Mouse (Mus musculus): ENCODE measurements around the gene 4930402H24Rik.

4930402H24Rik gene

DNA sequence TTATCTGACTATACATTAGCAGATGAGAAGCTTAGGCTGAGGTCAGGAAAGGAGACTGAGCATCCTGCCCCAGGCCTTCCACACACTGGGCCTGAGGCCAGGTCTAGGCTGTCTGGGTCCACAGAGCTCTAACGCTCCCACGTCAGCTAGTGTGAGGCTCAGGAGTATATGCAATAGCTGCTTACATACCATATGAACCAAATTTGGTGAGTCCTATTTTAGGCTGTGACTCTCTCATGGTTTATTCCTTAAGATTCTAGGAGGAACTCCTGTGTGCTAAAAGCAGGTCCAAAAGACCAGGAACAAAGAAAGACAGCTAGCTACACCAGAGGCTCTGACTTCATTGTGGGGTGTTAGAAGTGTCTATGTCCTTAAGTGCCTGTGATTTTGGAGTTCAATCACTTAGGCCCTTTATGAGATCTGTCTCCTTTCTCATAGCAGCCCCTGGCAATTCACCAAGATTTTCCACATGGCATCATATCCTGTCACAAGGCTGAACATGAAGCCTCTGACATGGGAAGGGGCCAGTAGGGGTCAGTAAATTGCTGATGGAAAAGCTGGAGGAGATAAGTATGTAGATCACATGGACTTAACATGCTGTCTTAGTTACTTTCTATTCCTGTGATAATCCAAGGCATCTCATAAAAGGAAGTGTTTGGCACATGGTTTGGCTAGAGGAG, 177.2 kb downstream of the 4930402H24Rik start:
- no peak for DNase-seq

- no peak for DNase-seq
Measured at GRCm38 (mm10) chr2:130727752-130728151, 178.5 kb downstream of the 4930402H24Rik start.

GRCm38 (mm10) chr2:130724369-130724768, 181.8 kb downstream of the 4930402H24Rik start:
- peak; percentile 42 for DNase-seq

DNA sequence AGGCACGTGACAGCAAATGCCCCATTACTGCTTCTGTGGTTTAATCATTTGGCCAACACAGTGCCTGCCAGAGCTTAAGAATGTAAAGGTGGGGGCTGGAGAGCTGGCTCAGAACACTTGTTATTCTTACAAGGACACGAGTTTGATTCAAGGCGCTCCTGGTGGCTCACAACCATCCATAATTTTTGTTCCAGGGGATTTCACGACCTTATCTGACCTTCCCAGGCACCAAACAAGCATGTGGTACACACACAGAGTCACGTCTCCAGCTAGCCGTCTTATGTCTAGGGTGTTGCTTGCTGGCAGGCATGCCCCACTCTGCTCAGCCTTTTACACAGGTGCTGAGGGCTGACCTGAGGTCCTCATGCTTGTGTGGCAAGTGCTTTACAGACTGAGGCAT, 188.3 kb downstream of the 4930402H24Rik start:
- no peak for DNase-seq

- DNase-seq = no peak
Measured at GRCm38 (mm10) chr2:130707057-130707456, 199.1 kb downstream of the 4930402H24Rik start.

GRCm38 (mm10) chr2:130706602-130707001, 199.6 kb downstream of the 4930402H24Rik start:
- no peak for DNase-seq

DNA sequence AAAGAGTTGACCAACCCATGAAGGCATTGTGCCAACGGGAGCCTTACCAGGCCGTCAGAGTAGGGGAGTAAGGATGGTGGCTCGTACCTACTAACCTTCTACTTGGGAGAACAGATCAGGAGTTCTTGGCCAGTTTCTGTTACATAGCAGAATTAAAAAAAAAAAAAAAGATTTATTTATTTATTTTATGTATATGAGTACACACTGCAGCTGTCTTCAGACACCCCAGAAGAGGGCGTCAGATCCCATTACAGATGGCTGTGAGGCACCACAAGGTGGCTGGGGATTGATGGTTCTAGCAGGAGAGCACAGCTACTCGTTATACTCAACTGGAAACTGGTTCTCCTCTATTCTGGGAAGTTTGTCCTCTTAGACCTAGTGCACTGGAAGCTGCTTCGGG, 201.0 kb downstream of the 4930402H24Rik start:
- DNase-seq = no peak

GRCm38 (mm10) chr2:130704040-130705001, 201.9 kb downstream of the 4930402H24Rik start:
- DNase-seq = no peak

DNA sequence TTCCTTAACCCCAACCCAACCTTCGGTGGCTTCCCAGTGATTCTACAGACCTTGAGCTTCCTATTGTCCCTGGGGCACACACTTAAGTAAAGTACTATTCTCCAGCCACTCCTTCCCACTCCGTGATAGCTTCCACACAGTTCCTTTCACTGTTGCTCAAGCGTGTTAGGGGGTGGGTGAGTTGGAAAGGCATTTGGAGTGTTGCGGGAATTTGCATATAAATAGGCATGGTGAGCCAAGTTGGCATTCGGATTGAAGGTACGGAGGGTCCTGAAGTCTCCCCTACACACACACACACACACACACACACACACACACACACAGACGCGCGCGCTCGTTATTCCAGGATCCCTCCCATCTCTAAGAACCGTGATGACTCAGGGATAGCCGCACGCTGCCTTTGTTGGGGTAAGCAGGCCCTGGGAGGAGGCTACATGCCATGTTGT, 208.4 kb downstream of the 4930402H24Rik start:
- no peak for DNase-seq

- DNase-seq = no peak
Measured at GRCm38 (mm10) chr2:130697153-130697810, 208.9 kb downstream of the 4930402H24Rik start, which contains the start of gene Slc4a11. TSS of gene Slc4a11 (minus strand) at chr2:130697519.

- no peak for DNase-seq
Measured at GRCm38 (mm10) chr2:130696700-130697152, 209.5 kb downstream of the 4930402H24Rik start.

GRCm38 (mm10) chr2:130693563-130693962, 212.6 kb downstream of the 4930402H24Rik start:
- DNase-seq = no peak

GRCm38 (mm10) chr2:130689011-130689410, 217.2 kb downstream of the 4930402H24Rik start:
- no peak for DNase-seq

DNA sequence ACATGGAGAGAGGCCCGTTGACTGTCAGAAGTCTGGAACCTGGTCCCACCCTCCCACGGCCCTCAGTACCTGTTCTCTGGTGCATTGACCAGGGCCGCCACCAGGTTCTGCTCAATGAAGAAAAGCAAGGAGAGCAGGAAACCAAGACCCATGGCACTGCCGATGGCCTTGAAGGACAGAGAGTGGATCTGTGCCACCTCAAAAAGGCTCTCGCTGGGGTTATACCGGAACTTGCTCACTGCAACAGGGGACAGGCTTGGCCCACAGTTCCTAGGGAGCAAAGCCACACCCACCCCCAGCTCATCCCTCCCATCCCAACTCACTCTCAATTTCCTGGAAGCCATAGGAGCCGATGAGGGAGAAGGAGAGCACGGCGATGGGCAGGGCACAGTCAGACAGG, 220.8 kb downstream of the 4930402H24Rik start:
- DNase-seq = no peak

DNA sequence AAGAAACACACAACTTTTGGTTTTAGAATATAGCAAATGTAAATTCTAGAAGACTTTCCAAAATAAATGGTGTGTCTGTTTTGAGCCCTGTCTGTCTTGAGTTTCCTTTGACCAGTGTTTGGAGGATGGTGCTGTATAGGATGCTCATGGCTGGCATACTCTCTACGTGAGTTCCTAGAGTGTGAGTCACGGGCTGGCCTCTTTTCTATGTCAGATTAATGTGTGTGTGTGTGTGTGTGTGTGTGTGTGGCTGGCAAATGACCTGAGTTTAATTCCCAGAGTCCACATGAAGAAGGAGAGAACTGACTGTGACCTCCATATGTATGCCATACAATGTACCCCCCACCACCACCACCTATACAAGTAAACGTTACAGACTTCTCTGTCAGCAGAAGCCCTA, 224.7 kb downstream of the 4930402H24Rik start:
- DNase-seq = no peak

DNA sequence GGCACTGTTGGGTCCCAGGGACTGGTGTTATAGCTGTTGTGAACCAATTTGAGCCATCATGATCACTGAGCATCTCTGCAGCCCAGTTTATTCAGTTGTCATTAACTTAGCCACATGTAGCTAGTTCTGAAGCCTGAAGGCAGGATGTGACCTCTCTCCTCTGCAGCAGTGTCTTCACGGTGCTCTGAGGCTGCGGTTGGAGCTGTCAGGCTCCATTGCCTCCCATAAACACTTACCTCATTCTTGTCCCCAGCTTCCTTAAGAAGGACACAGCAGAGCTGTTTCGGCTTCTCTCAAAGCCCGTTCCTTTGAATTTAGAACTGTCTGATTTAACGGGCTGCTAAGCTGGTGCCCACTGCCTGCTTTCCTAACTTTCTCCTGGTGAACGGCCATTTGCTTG, 226.3 kb downstream of the 4930402H24Rik start:
- DNase-seq = no peak

GRCm38 (mm10) chr2:130679154-130679553, 227.1 kb downstream of the 4930402H24Rik start:
- no peak for DNase-seq

DNA sequence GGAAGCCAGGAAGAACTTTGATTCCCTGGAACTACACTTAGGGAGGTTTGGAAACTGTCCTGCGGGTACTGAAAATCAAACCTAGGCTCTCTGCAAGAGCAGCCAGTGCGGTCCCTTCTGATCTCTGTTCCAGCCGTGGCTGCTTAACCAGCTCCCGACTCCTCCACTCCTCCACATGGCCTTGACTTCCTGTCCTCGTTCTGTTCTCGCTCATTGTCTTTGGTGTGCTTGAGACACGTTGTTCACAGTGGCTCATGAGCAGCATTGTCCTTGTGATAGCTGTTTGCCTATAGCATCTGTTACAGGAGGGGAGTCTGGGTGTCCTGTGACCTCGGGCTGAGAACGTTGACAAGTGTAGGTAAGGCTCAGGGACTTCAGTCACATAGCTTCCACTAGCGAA, 229.0 kb downstream of the 4930402H24Rik start:
- no peak for DNase-seq

GRCm38 (mm10) chr2:130667559-130667958, 238.6 kb downstream of the 4930402H24Rik start, which contains the start of gene Itpa:
TSS of gene Itpa (plus strand) at chr2:130667610.
- DNase-seq = peak; percentile 84

DNA sequence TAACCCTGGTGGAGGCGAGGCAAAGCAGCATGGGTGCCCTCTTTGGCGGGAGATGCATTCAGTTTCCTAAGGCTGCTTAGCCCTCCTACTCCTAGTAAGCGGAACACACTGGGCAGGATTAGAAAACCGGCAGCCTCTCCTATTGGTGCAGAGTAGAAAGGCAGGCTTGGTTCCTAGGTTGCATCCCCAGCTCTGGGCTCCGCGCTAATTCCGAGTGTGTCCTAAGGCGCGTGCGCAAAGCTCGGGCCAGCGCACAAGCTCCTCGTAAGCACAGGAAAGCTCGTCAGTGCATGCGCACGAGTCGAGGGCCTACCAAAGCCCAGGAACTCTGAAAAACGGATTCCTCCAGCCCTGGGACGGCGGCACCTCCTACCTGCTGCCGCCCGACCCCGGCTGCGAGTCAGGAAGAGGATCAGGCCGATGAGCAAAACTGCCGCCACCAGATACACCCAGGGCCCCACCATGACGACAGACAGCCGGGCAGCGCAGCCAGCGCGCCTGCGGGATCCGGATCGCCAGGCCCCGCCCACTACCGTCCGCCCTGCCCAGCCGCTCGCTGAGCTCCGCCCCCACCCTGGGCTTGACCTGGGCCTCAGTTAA, 242.0 kb downstream of the 4930402H24Rik start, which contains the start of gene Ddrgk1:
TSS of gene Ddrgk1 (minus strand) at position 558 of the 600 bp plus-strand sequence.
- peak; percentile 93 for DNase-seq

DNA sequence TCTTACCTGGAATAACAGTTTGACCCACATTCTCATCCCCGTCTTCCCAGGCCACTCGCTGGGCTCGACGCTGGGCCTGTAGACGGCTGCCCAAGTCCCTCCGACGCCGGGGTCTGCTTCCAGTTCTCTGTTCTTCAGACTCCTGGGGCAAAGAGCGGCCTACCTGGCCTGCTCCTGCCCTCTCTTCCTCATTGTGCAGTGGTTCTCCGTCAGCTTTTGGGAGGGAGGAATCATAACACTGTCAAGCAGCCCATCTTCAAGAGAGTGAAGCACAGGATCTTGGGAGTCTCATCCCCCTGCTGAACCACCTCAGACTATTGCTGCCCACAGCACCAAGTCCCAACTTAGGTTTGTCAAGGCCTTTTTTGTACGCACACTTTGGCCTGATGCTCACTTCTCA, 242.9 kb downstream of the 4930402H24Rik start:
- no peak for DNase-seq

- DNase-seq = no peak
Measured at GRCm38 (mm10) chr2:130658530-130658929, 247.7 kb downstream of the 4930402H24Rik start.

Measured in cerebellum, adult 11 months (tissue).